Mouse (Mus musculus): ENCODE results near the gene Dnmt3b. TPM values are rescaled to one million over a fixed set of nuclear protein-coding genes. Genes with fewer than 3 reads are reported as not detected.
"Not testable (repeated sequence)": the region's sequence is repeated elsewhere in the genome, so short reads cannot be mapped to it uniquely, and the experiment has no call there.

Gene Dnmt3b
- polyA plus RNA-seq, 1 experiment, result 2.4 TPM

GRCm38 (mm10) chr2:153677550-153677949 lies 28.3 kb downstream of the Dnmt3b start:
- H3K4me1 ChIP-seq (ENCODE audit: control insufficient read depth, insufficient read depth, insufficient read length), result no peaks in the 10 kb centered on the region
- TF ChIP-seq POLR2A (IDR thresholded peaks at IDR 0.05; ENCODE audit: low read depth, low read length) (no peak), CTCF (IDR thresholded peaks at IDR 0.05; ENCODE audit: extremely low read depth, insufficient read depth, insufficient read length, insufficient replicate concordance) (no peak)
- no peak overlapping the region for H3K4me3 ChIP-seq (ENCODE audit: extremely low read depth, insufficient read depth, insufficient read length)
- WGBS, result 86% methylated on average over 7 of the region's 7 CpGs
- peaks cover 5% of the 10 kb centered on the region for H3K36me3 ChIP-seq (ENCODE audit: control insufficient read depth, insufficient read depth, low read length)
- no peak overlapping the region for H3K27ac ChIP-seq (ENCODE audit: insufficient read depth, low read length)
- no peak for DNase-seq (ENCODE audit: low read depth in 1 of 2, low spot score in 2 of 2)
- H3K27me3 ChIP-seq (ENCODE audit: control insufficient read depth, insufficient read depth, low read length), result no peaks in the 10 kb centered on the region

GRCm38 (mm10) chr2:153679959-153680358 lies 30.7 kb downstream of the Dnmt3b start:
- 92% methylated on average over 1 of the region's 1 CpGs for WGBS
- Histone ChIP-seq H3K4me3 (ENCODE audit: extremely low read depth, insufficient read depth, insufficient read length) (no peak overlapping the region), H3K27me3 (ENCODE audit: control insufficient read depth, insufficient read depth, low read length) (no peaks in the 10 kb centered on the region), H3K36me3 (ENCODE audit: control insufficient read depth, insufficient read depth, low read length) (peaks cover 3% of the 10 kb centered on the region), H3K27ac (ENCODE audit: insufficient read depth, low read length) (no peak overlapping the region), H3K4me1 (ENCODE audit: control insufficient read depth, insufficient read depth, insufficient read length) (no peaks in the 10 kb centered on the region)
- TF ChIP-seq CTCF (IDR thresholded peaks at IDR 0.05; ENCODE audit: extremely low read depth, insufficient read depth, insufficient read length, insufficient replicate concordance) (no peak), POLR2A (IDR thresholded peaks at IDR 0.05; ENCODE audit: low read depth, low read length) (no peak)
- DNase-seq (ENCODE audit: low read depth in 1 of 2, low spot score in 2 of 2), result no peak

GRCm38 (mm10) chr2:153693413-153693812 lies 44.2 kb downstream of the Dnmt3b start:
- WGBS, result 86% methylated on average over 7 of the region's 7 CpGs
- not testable (repeated sequence) for H3K27me3 ChIP-seq (ENCODE audit: control insufficient read depth, insufficient read depth, low read length); H3K4me1 ChIP-seq (ENCODE audit: control insufficient read depth, insufficient read depth, insufficient read length); H3K4me3 ChIP-seq (ENCODE audit: extremely low read depth, insufficient read depth, insufficient read length); H3K36me3 ChIP-seq (ENCODE audit: control insufficient read depth, insufficient read depth, low read length); DNase-seq (ENCODE audit: low read depth in 1 of 2, low spot score in 2 of 2); H3K27ac ChIP-seq (ENCODE audit: insufficient read depth, low read length)

- H3K27me3 ChIP-seq (ENCODE audit: control insufficient read depth, insufficient read depth, low read length), result no peaks in the 10 kb centered on the region
- TF ChIP-seq POLR2A (IDR thresholded peaks at IDR 0.05; ENCODE audit: low read depth, low read length), result no peak
- peak; percentile 81; the same call in 1 of the 2 replicates for TF ChIP-seq CTCF (IDR thresholded peaks at IDR 0.05; ENCODE audit: extremely low read depth, insufficient read depth, insufficient read length, insufficient replicate concordance)
- H3K36me3 ChIP-seq (ENCODE audit: control insufficient read depth, insufficient read depth, low read length), result no peaks in the 10 kb centered on the region
- peak; percentile 19 to 57 for DNase-seq (ENCODE audit: low read depth in 1 of 2, low spot score in 2 of 2)
- H3K4me1 ChIP-seq (ENCODE audit: control insufficient read depth, insufficient read depth, insufficient read length), result no peaks in the 10 kb centered on the region
- 60% methylated on average over 19 of the region's 19 CpGs for WGBS
- H3K27ac ChIP-seq (ENCODE audit: insufficient read depth, low read length), result no peak overlapping the region
- H3K4me3 ChIP-seq (ENCODE audit: extremely low read depth, insufficient read depth, insufficient read length), result no peak overlapping the region
Measured at GRCm38 (mm10) chr2:153694462-153695085, 45.3 kb downstream of the Dnmt3b start.

- Histone ChIP-seq H3K4me1 (ENCODE audit: control insufficient read depth, insufficient read depth, insufficient read length) (no peaks in the 10 kb centered on the region), H3K4me3 (ENCODE audit: extremely low read depth, insufficient read depth, insufficient read length) (no peak within 1 kb of the TSS), H3K36me3 (ENCODE audit: control insufficient read depth, insufficient read depth, low read length) (no peaks in the 10 kb centered on the region), H3K27ac (ENCODE audit: insufficient read depth, low read length) (no peak within 1 kb of the TSS), H3K27me3 (ENCODE audit: control insufficient read depth, insufficient read depth, low read length) (no peaks in the 10 kb centered on the region)
- DNase-seq (ENCODE audit: low read depth in 1 of 2, low spot score in 2 of 2), result no peak
- TF ChIP-seq CTCF (IDR thresholded peaks at IDR 0.05; ENCODE audit: extremely low read depth, insufficient read depth, insufficient read length, insufficient replicate concordance) (no peak), POLR2A (IDR thresholded peaks at IDR 0.05; ENCODE audit: low read depth, low read length) (no peak)
Measured at GRCm38 (mm10) chr2:153696352-153696751, 47.1 kb downstream of the Dnmt3b start, which contains the start of gene Dnmt3c. Gene Dnmt3c (plus strand): TSS chr2:153696652.

GRCm38 (mm10) chr2:153703389-153703788 lies 54.1 kb downstream of the Dnmt3b start:
- TF ChIP-seq CTCF (IDR thresholded peaks at IDR 0.05; ENCODE audit: extremely low read depth, insufficient read depth, insufficient read length, insufficient replicate concordance), result no peak
- TF ChIP-seq POLR2A (IDR thresholded peaks at IDR 0.05; ENCODE audit: low read depth, low read length), result no peak
- no peak overlapping the region for H3K4me3 ChIP-seq (ENCODE audit: extremely low read depth, insufficient read depth, insufficient read length)

GRCm38 (mm10) chr2:153710701-153711330 lies 61.6 kb downstream of the Dnmt3b start:
- DNase-seq (ENCODE audit: low read depth in 1 of 2, low spot score in 2 of 2), result no peak
- no peaks in the 10 kb centered on the region for H3K27me3 ChIP-seq (ENCODE audit: control insufficient read depth, insufficient read depth, low read length)
- H3K36me3 ChIP-seq (ENCODE audit: control insufficient read depth, insufficient read depth, low read length), result no peaks in the 10 kb centered on the region
- TF ChIP-seq CTCF (IDR thresholded peaks at IDR 0.05; ENCODE audit: extremely low read depth, insufficient read depth, insufficient read length, insufficient replicate concordance), result peak; percentile 43; the same call in 1 of the 2 replicates
- TF ChIP-seq POLR2A (IDR thresholded peaks at IDR 0.05; ENCODE audit: low read depth, low read length), result no peak
- H3K4me3 ChIP-seq (ENCODE audit: extremely low read depth, insufficient read depth, insufficient read length), result no peak overlapping the region
- H3K27ac ChIP-seq (ENCODE audit: insufficient read depth, low read length), result no peak overlapping the region
- 49% methylated on average over 8 of the region's 8 CpGs for WGBS
- no peaks in the 10 kb centered on the region for H3K4me1 ChIP-seq (ENCODE audit: control insufficient read depth, insufficient read depth, insufficient read length)

More at GRCm38 (mm10) chr2:153703389-153703788, 54.1 kb downstream of the Dnmt3b start:
- Histone ChIP-seq H3K27me3 (ENCODE audit: control insufficient read depth, insufficient read depth, low read length) (no peaks in the 10 kb centered on the region), H3K4me1 (ENCODE audit: control insufficient read depth, insufficient read depth, insufficient read length) (no peaks in the 10 kb centered on the region), H3K36me3 (ENCODE audit: control insufficient read depth, insufficient read depth, low read length) (no peaks in the 10 kb centered on the region), H3K27ac (ENCODE audit: insufficient read depth, low read length) (no peak overlapping the region)
- 74% methylated on average over 6 of the region's 6 CpGs for WGBS
- DNase-seq (ENCODE audit: low read depth in 1 of 2, low spot score in 2 of 2), result no peak
